Mouse (Mus musculus): ENCODE data around the gene Fbn1.

Gene Fbn1

GRCm38 (mm10) chr2:125386221-125386965 lies 121.4 kb downstream of the Fbn1 start:
- DNase-seq: peak; percentile 14 to 51

GRCm38 (mm10) chr2:125384941-125385340 lies 122.9 kb downstream of the Fbn1 start:
- DNase-seq: no peak

GRCm38 (mm10) chr2:125384415-125384814 lies 123.4 kb downstream of the Fbn1 start:
- DNase-seq: no peak

- DNase-seq: no peak
Measured at GRCm38 (mm10) chr2:125383273-125383641, 124.5 kb downstream of the Fbn1 start.

GRCm38 (mm10) chr2:125382613-125383272 lies 125.0 kb downstream of the Fbn1 start:
- DNase-seq: no peak

- no peak for DNase-seq
Measured at GRCm38 (mm10) chr2:125380086-125380485, 127.7 kb downstream of the Fbn1 start.

GRCm38 (mm10) chr2:125379206-125379605 lies 128.6 kb downstream of the Fbn1 start:
- DNase-seq: no peak

GRCm38 (mm10) chr2:125375926-125376325 lies 131.9 kb downstream of the Fbn1 start:
- no peak for DNase-seq

GRCm38 (mm10) chr2:125375301-125375700 lies 132.5 kb downstream of the Fbn1 start:
- no peak for DNase-seq

- peak; percentile 39 to 64 for DNase-seq
Measured at GRCm38 (mm10) chr2:125369666-125370065, 138.1 kb downstream of the Fbn1 start.

GRCm38 (mm10) chr2:125368616-125369015 lies 139.2 kb downstream of the Fbn1 start:
- DNase-seq: no peak

- DNase-seq: no peak
Measured at GRCm38 (mm10) chr2:125361661-125362060, 146.1 kb downstream of the Fbn1 start.

GRCm38 (mm10) chr2:125356486-125356885 lies 151.3 kb downstream of the Fbn1 start:
- no peak for DNase-seq

- no peak for DNase-seq
Measured at GRCm38 (mm10) chr2:125356068-125356467, 151.7 kb downstream of the Fbn1 start.

GRCm38 (mm10) chr2:125355216-125355971 lies 152.4 kb downstream of the Fbn1 start:
- peak; percentile 18 to 33 for DNase-seq

- DNase-seq: no peak
Measured at GRCm38 (mm10) chr2:125354587-125354986, 153.2 kb downstream of the Fbn1 start.

- DNase-seq: no peak
Measured at GRCm38 (mm10) chr2:125349144-125349543, 158.6 kb downstream of the Fbn1 start.

GRCm38 (mm10) chr2:125342181-125342950 lies 165.4 kb downstream of the Fbn1 start:
- no peak for DNase-seq

- DNase-seq: no peak
Measured at GRCm38 (mm10) chr2:125340381-125340780, 167.4 kb downstream of the Fbn1 start.

GRCm38 (mm10) chr2:125337239-125337638 lies 170.6 kb downstream of the Fbn1 start:
- DNase-seq: no peak

GRCm38 (mm10) chr2:125335206-125335605 lies 172.6 kb downstream of the Fbn1 start:
- no peak for DNase-seq

GRCm38 (mm10) chr2:125334163-125334562 lies 173.6 kb downstream of the Fbn1 start:
- DNase-seq: peak in 1 of 2 experiments; percentile 28

- DNase-seq: no peak
Measured at GRCm38 (mm10) chr2:125331581-125331980, 176.2 kb downstream of the Fbn1 start.
